Mouse (Mus musculus) cortical plate, adult 2 months (tissue): ENCODE data around the gene Hpse2. TPM values are rescaled to one million over a fixed set of nuclear protein-coding genes. Genes with fewer than 3 reads are reported as not detected.
"Not testable (repeated sequence)": the region's sequence is repeated elsewhere in the genome, so short reads cannot be mapped to it uniquely, and the experiment has no call there.

ENCODE experiments used
- H3K27ac ChIP-seq: fragments of 200-500 bp; 2 replicates; pipeline ENCODE4 v1.5.1; 2012; ENCODE audit warnings: low read length, control low read depth, inconsistent platforms; ENCODE audit not compliant: insufficient read depth
- H3K4me1 ChIP-seq: fragments of 200-500 bp; 2 replicates; pipeline ENCODE4 v1.6.1; 2011; ENCODE audit warnings: low read length; ENCODE audit not compliant: control insufficient read depth, insufficient read depth
- H3K4me3 ChIP-seq: fragments of 200-500 bp; 2 replicates; pipeline ENCODE4 v1.5.1; 2011; ENCODE audit warnings: mild to moderate bottlenecking, low read length, control low read depth; ENCODE audit not compliant: insufficient read depth
- CTCF ChIP-seq: fragments of 200-500 bp; IDR thresholded peaks from 2 replicates; pipeline ENCODE4 v1.5.1; 2011; ENCODE audit warnings: mild to moderate bottlenecking, control low read depth, low read length; ENCODE audit not compliant: insufficient read depth; ENCODE audit errors: extremely low read depth
- POLR2A ChIP-seq: fragments of 200-500 bp; IDR thresholded peaks from 2 replicates; pipeline ENCODE4 v1.6.1; 2011; ENCODE audit warnings: mild to moderate bottlenecking, low read length, control low read depth; ENCODE audit not compliant: insufficient read depth; ENCODE audit errors: extremely low read depth
- polyA plus RNA-seq: library from polyadenylated mRNA; depleted of rRNA; stranded (reverse); fragments of >200 nt; gene quantifications from 2 replicates; pipeline ENCODE4 v1.2.3, GENCODE M21; 2012

The Hpse2 gene
- polyA plus RNA-seq, 1 experiment = 0.02 TPM

- no peak overlapping the region for H3K4me3 ChIP-seq
- no peak for TF ChIP-seq POLR2A
- TF ChIP-seq CTCF = no peak
- no peaks in the 10 kb centered on the region for H3K4me1 ChIP-seq
- no peak overlapping the region for H3K27ac ChIP-seq
Measured at GRCm38 (mm10) chr19:42816261-42816660, 571.9 kb downstream of the Hpse2 start.

- TF ChIP-seq POLR2A (no peak), CTCF (no peak)
- no peak overlapping the region for H3K27ac ChIP-seq
- no peak overlapping the region for H3K4me3 ChIP-seq
- no peaks in the 10 kb centered on the region for H3K4me1 ChIP-seq
Measured at GRCm38 (mm10) chr19:42810140-42810539, 578.0 kb downstream of the Hpse2 start.

GRCm38 (mm10) chr19:42809491-42809890 lies 578.7 kb downstream of the Hpse2 start:
- Histone ChIP-seq H3K27ac (no peak overlapping the region), H3K4me3 (no peak overlapping the region), H3K4me1 (no peaks in the 10 kb centered on the region)
- TF ChIP-seq CTCF (no peak), POLR2A (no peak)

GRCm38 (mm10) chr19:42797866-42798265 lies 590.3 kb downstream of the Hpse2 start:
- Histone ChIP-seq H3K4me3 (no peak overlapping the region), H3K27ac (no peak overlapping the region), H3K4me1 (no peaks in the 10 kb centered on the region)
- TF ChIP-seq CTCF (no peak), POLR2A (no peak)

GRCm38 (mm10) chr19:42795801-42796200 lies 592.4 kb downstream of the Hpse2 start:
- TF ChIP-seq POLR2A (no peak), CTCF (no peak)
- Histone ChIP-seq H3K4me1 (no peaks in the 10 kb centered on the region), H3K4me3 (no peak overlapping the region; the same call in 1 of the 2 replicates), H3K27ac (no peak overlapping the region)

GRCm38 (mm10) chr19:42794914-42795613 lies 593.1 kb downstream of the Hpse2 start:
- Histone ChIP-seq H3K4me1 (no peaks in the 10 kb centered on the region), H3K4me3 (peak overlapping the region; percentile 6), H3K27ac (no peak overlapping the region)
- peak; percentile 90 for TF ChIP-seq CTCF
- TF ChIP-seq POLR2A = no peak

- H3K27ac ChIP-seq = no peak overlapping the region
- no peak overlapping the region for H3K4me3 ChIP-seq
- TF ChIP-seq POLR2A (no peak), CTCF (no peak)
- no peaks in the 10 kb centered on the region for H3K4me1 ChIP-seq
Measured at GRCm38 (mm10) chr19:42788311-42788710, 599.8 kb downstream of the Hpse2 start.

GRCm38 (mm10) chr19:42785562-42786220 lies 602.5 kb downstream of the Hpse2 start:
- H3K27ac ChIP-seq = no peak overlapping the region
- no peaks in the 10 kb centered on the region for H3K4me1 ChIP-seq
- TF ChIP-seq CTCF (no peak), POLR2A (no peak)
- no peak overlapping the region for H3K4me3 ChIP-seq

- no peak overlapping the region for H3K4me3 ChIP-seq
- no peak overlapping the region for H3K27ac ChIP-seq
- 0 out of 2 replicates have a peak, but pooled peaks have one; percentile 21 for TF ChIP-seq CTCF
- TF ChIP-seq POLR2A = no peak
- no peaks in the 10 kb centered on the region for H3K4me1 ChIP-seq
Measured at GRCm38 (mm10) chr19:42785129-42785528, 603.0 kb downstream of the Hpse2 start.

GRCm38 (mm10) chr19:42780156-42780538 lies 608.0 kb downstream of the Hpse2 start:
- not testable (repeated sequence) for H3K4me1 ChIP-seq
- 0 out of 2 replicates have a peak, but pooled peaks have one; percentile 4 for TF ChIP-seq CTCF
- Histone ChIP-seq H3K27ac (peak overlapping the region; percentile 51), H3K4me3 (peak overlapping the region; percentile 54)
